ENCODE assay signal across 10 mouse cellular contexts in the genomic region with DNA sequence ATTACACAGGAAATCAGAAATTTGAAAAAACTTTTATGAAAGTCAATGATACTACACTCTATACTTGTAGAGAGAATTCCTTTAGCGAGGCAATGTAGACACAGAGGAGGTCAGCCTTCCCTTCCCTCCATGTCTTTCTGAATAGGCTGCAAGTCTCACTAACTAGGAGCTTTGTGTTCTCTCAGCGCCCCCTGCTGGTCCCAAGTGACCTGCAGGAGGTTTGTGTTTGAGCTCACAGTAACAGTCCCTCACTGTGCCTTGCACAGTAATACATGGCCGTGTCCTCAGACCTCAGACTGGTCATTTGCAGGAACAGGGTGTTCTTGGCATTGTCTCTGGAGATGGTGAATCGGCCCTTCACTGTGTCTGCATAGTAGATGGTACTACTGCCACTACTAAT.
DNase-seq lines count a peak whose midpoint lies in the region; ATAC-seq and TF ChIP-seq lines count a peak whose summit lies in the region.
"Had no signal": no experiment of that assay in that cellular context is flagged by ENCODE, and none has a peak within 500 bp of the region (broad histone marks: within the 10 kb centered on the region; RNA-seq: fewer than 3 reads in every experiment).

No protein-coding gene starts in this region.

- no peaks in the 10 kb centered on the region for H3K27me3 ChIP-seq in heart, postnatal 0 days (ENCODE audit: control insufficient read depth, insufficient read depth, low read length)
- H3K27me3 ChIP-seq: heart, embryonic 13.5 days; midbrain, embryonic 12.5 days had no signal

- no peak overlapping the region for H3K4me2 ChIP-seq in heart, postnatal 0 days (ENCODE audit: low read depth, low read length)
- H3K4me2 ChIP-seq: heart, embryonic 13.5 days; midbrain, embryonic 12.5 days had no signal

- no peak for DNase-seq in heart, postnatal 0 days (ENCODE audit: low spot score)
- DNase-seq in heart, adult 9 months (ENCODE audit: low spot score in 2 of 2), result no peak
- peak; percentile 9 for DNase-seq in ovary, postnatal 36 days (ENCODE audit: low spot score)
- DNase-seq in ovary, adult 18-20 months (ENCODE audit: low spot score), result no peak
- DNase-seq in adrenal gland, postnatal 14 days, result peak; percentile 54
- DNase-seq in kidney, postnatal 10 days, result peak; percentile 55
- peak; percentile 35 for DNase-seq in thymus, postnatal 25 days
- no peak for DNase-seq in gastrocnemius, adult 8-10 months (ENCODE audit: low spot score in 2 of 2)

- TF ChIP-seq EP300 in heart, postnatal 0 days (IDR thresholded peaks at IDR 0.05; ENCODE audit: low read depth), result no peak

- ATAC-seq in heart, postnatal 0 days (ENCODE audit: insufficient read depth, low read depth), result no peak

- H3K9ac ChIP-seq in heart, postnatal 0 days (replicated peaks; ENCODE audit: low read depth, low read length), result no peak overlapping the region
- H3K9ac ChIP-seq: heart, embryonic 13.5 days; midbrain, embryonic 12.5 days had no signal

- 29% methylated on average over 4 of the region's 4 CpGs for WGBS in heart, postnatal 0 days

- H3K4me1 ChIP-seq in heart, postnatal 0 days (ENCODE audit: control insufficient read depth, insufficient read depth), result no peaks in the 10 kb centered on the region
- H3K4me1 ChIP-seq: heart, embryonic 13.5 days; midbrain, embryonic 12.5 days had no signal

- no peak overlapping the region for H3K27ac ChIP-seq in heart, postnatal 0 days (ENCODE audit: low read depth)
- H3K27ac ChIP-seq: heart, embryonic 13.5 days; midbrain, embryonic 12.5 days had no signal

- TF ChIP-seq CTCF in heart, postnatal 0 days (IDR thresholded peaks at IDR 0.05; ENCODE audit: low read depth), result peak; percentile 26; the same call in 1 of the 2 replicates

- no peaks in the 10 kb centered on the region for H3K36me3 ChIP-seq in heart, postnatal 0 days (replicated peaks; ENCODE audit: control insufficient read depth, insufficient read depth, low read length)
- H3K36me3 ChIP-seq: heart, embryonic 13.5 days; midbrain, embryonic 12.5 days had no signal

- H3K4me3 ChIP-seq in heart, postnatal 0 days (ENCODE audit: low read depth, low read length), result no peak overlapping the region
- H3K4me3 ChIP-seq: heart, embryonic 13.5 days; midbrain, embryonic 12.5 days had no signal

- H3K9me3 ChIP-seq in heart, postnatal 0 days (replicated peaks; ENCODE audit: control insufficient read depth, low read length), result peaks cover 4% of the 10 kb centered on the region; the same call in 1 of the 2 replicates

Comparison
In these comparisons a context has a peak if more than half of its experiments do, and no peak if none do; other contexts are left out.
1. DNase-seq: peak in ovary, postnatal 36 days (single experiment), adrenal gland, postnatal 14 days (single experiment), kidney, postnatal 10 days (single experiment) and thymus, postnatal 25 days (single experiment); none in heart, postnatal 0 days (single experiment), heart, adult 9 months (0 of 2), ovary, adult 18-20 months (single experiment) and gastrocnemius, adult 8-10 months (0 of 2).